Mouse (Mus musculus): ENCODE measurements around the gene Il22ra2.
"Not testable (repeated sequence)": the region's sequence is repeated elsewhere in the genome, so short reads cannot be mapped to it uniquely, and the experiment has no call there.

Il22ra2 gene

DNA sequence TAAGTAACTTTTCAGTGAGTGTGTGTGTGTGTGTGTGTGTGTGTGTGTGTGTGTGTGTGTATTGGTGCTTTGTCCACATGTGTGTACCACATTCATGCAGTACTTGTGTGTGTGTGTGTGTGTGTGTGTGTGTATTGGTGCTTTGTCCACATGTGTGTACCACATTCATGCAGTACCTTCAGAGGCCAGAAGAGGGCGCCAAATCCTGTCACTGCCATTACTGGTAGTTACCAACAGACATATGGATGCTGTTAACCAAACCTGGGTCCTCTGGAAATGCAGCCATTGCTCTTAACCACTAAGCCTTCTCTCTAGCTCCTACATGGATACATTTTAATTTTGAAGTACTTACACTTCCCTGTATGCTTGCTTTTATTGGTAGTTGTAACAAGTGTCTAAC, 20.3 kb upstream of the Il22ra2 start:
- DNase-seq: not testable (repeated sequence)

DNA sequence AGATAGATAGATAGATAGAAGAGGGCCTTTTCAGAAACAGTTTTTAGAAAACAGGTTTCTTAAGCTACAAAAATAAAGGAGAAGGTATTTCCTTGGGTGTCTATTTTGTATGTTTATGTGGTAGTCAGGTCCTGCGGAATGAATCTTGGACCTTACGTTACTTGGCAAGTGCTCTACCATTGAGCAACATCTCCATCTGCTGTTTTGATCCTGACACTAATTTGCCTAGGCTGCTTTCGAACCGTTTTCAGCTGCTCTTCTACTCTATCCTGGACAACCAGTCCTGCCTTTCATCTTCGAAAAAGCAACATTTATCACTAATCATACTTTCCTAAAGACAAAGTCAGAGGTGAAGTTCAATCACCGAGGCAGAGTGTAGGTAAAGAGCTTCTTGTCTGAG, 18.6 kb upstream of the Il22ra2 start:
- no peak for DNase-seq

DNA sequence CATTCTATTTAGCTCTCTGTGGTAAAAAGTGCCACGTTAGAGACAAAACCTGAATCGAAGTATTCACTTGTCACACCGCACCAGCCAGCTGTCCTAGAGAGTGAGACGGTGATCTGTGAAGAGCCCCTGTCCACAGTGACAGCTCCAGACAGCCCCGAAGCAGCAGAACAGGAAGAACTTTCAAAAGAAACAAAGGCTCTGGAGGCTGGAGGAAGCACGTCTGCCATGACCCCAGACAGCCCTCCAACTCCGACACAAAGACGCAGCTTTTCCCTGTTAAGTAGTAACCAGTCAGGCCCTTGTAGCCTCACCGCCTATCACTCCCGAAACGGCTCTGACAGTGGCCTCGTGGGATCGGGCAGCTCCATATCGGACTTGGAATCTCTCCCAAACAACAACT, 12.7 kb upstream of the Il22ra2 start:
- no peak for DNase-seq

- peak in 1 of 2 experiments; percentile 40 for DNase-seq
These were observed 10.2 kb upstream of the Il22ra2 start for GRCm38 (mm10) chr10:19611616-19612015.

DNA sequence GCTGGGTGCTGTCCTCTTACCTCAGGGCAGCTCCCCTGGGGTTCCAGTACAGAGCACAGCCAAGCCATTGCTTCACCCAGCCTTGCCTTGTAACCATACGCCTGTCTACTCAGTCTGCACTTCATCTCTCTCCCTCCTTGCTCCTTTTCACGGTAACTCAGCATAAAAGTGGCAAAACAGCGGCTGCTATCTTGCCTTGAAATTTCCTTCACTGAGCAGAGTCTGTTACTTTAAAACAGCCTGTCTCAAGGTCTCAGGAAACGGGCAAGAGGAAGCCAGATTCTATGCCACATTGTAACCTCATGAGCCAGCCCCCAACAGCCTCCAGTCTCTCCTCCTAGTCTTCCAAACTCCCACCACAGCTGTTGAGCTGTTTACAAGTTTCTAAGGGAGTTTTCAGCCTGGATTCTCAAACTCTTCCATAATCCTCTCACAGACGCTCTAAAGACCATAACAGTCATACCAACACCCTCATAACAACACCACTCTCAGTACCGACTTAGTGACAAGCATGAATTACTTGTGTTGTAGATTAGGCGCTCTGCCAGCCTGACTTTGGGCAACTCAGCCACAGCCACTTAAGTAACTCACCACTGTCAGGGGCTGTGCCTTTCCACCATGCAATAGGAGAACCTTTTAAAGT, 8.6 kb upstream of the Il22ra2 start:
- peak; percentile 45 to 53 for DNase-seq

DNA sequence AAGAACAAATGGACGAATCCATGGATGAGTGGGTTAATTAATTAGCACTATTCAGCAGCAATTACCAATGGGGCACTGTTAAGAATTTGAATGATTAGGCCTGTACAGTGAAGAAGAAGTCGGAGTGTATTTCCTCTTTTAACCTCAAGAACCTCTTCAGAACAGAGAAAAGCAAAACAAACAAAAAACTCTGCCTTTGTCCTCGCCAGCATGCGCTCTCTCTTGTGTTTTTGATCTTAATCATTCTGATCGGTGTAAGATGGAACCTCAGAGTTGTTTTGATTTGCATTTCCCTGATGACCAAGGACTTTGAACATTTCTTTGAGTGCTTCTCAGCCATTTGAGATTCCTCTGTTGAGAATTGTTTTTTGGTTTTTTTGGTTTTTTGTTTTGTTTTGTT, 2.1 kb upstream of the Il22ra2 start:
- DNase-seq: no peak

- DNase-seq: no peak
These were observed 2.8 kb downstream of the Il22ra2 start for GRCm38 (mm10) chr10:19624617-19625016.

GRCm38 (mm10) chr10:19627342-19627741, 5.5 kb downstream of the Il22ra2 start:
- no peak for DNase-seq

DNA sequence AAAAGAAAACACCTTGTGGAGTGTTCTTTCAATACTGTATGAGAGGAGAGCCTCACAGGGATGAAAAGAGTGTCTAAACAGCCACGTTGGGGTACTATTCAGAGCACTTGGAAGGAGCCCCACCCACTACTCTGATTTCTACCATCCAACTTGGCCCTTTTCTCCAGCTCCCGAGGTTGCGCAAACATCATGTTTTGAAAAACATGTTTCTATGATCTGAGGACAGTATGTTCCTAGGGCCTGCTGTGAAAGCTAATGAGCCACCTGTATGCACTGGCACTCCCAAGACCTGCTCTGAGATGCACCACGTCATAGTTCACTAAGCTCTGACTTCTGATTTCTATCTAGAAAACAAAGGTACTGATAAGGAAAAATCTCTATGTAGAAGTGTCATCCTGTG, 6.0 kb downstream of the Il22ra2 start:
- peak; percentile 43 to 73 for DNase-seq

DNA sequence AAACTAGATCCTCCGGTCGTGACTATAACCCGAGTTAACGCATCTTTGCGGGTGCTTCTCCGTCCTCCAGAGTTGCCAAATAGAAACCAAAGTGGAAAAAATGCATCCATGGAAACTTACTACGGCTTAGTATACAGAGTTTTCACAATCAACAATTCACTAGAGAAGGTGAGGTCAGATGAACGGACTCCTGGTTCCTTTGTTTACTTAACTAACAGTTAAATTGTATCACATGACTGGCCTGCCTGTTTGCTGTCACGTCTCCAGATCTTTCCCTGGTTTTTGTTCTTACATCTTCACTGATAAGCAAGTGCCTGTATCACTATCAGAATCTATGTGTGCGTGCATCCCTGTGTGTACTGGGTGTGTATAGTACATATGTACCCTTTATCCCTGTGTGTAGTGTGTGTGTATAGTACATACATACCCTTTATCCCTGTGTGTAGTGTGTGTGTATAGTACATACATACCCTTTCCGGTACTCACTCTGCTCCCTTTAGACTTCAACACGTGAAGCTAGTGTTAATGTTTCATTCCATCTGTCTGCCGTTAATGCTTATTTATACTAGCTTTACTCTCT, 9.9 kb downstream of the Il22ra2 start:
- no peak for DNase-seq

GRCm38 (mm10) chr10:19638851-19639250, 17.1 kb downstream of the Il22ra2 start:
- DNase-seq: no peak

GRCm38 (mm10) chr10:19639630-19640029, 17.8 kb downstream of the Il22ra2 start:
- DNase-seq: no peak

GRCm38 (mm10) chr10:19645119-19645518, 23.3 kb downstream of the Il22ra2 start:
- no peak for DNase-seq

DNA sequence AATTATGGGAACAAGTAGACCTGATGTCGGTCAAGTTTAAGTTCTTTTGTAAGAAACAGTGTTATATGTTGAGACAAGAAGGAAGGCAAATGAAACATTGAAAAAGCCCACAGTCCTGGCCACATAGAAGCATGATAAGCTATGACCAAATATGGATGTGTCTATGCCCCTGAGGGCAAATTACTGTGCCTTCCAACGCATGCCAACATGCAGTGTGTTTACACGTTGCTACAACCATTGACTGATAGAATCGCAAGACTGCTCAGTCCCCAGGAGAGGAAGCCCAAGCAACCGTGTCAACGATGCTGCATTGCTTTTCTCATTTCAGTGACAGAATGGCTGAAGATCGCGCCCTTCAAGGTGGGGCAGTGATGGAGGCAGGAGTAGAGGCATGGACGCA, 35.6 kb downstream of the Il22ra2 start:
- no peak for DNase-seq

DNA sequence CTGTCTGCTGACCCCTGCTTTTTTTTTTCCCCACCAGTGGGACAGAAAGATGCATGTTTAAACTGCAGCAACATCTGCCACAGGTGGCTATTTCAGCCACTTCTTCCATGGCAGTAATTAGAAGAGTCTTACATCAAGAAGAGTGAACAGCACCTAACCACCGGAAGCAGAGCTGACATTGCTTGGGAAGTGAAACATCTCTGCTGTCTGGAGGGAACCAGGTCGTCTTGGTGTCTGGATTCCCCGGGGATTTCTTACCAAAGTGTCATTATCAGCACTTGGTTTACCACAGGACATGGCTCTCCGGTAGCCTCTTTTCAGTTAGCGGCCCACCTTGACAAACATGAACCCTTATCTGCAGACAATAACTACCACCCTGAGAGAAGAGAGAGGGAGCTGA, 38.2 kb downstream of the Il22ra2 start:
- DNase-seq: no peak

- no peak for DNase-seq
These were observed 47.2 kb downstream of the Il22ra2 start for GRCm38 (mm10) chr10:19668973-19669372.

- DNase-seq: no peak
These were observed 50.2 kb downstream of the Il22ra2 start for GRCm38 (mm10) chr10:19672015-19672414.

DNA sequence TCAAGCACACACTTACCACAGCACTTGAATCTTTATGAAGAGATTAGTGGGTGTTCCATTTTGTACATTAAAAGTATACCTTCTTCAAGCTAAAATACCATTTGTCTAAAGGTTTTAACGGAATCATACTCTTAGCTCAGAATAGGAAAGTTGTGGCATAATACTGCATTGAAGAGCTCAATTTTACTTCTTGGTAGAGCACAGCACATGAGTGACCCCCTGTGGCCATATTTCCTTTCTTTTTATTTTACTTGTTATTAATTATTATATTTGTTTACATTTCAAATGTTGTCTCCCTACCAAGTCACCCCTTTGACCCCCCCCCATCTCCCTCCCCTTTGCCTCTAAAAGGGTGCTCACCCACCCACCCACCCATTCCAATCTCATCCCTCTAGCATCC, 51.3 kb downstream of the Il22ra2 start:
- no peak for DNase-seq

Measured in lung, adult 18-20 months (tissue).